Mouse (Mus musculus): ENCODE measurements around the gene 1700015F17Rik.

DNA sequence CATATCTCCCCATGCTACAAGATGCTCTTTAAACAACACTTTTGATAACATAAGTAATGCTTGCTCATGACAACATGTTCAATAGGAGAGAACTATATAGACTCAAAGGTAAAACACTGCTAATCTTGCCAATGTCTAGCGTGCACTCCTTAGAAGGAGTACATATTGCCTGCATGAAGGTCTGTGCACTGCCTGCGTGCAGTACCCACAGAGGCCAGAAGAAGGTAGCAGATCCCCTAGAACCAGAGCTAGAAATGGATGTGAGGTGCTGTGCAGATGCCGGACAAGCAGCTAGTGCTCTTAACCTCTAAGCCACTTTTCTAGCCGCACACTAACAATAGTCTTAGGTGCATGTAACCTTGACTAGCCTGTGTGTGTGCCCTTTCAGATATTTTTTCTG lies 13.2 kb upstream of the 1700015F17Rik start:
- TF ChIP-seq POLR2A (IDR thresholded peaks at IDR 0.05; ENCODE audit: insufficient read length, low read depth) (no peak), USF1 (IDR thresholded peaks at IDR 0.05; ENCODE audit: low read depth) (no peak), MAX (IDR thresholded peaks at IDR 0.05; ENCODE audit: low read depth) (no peak), SRF (IDR thresholded peaks at IDR 0.05; ENCODE audit: control insufficient read depth, insufficient read length, low read depth) (no peak), POLR2AphosphoS2 (IDR thresholded peaks at IDR 0.05; ENCODE audit: insufficient read length, low read depth) (no peak), MYOD1 (IDR thresholded peaks at IDR 0.05; ENCODE audit: control insufficient read depth in 1 of 3, insufficient read length in 2 of 3, low read depth in 2 of 3) (no peak), TCF12 (IDR thresholded peaks at IDR 0.05; ENCODE audit: insufficient read depth, poor library complexity, severe bottlenecking) (no peak), TCF3 (IDR thresholded peaks at IDR 0.05; ENCODE audit: insufficient read length, low read depth) (no peak)

Measured in myocyte (in vitro differentiated cells).